Mouse (Mus musculus): ENCODE data around the gene Nmrk1.

- TF ChIP-seq GATA1 (IDR thresholded peaks at IDR 0.05; ENCODE audit: borderline replicate concordance, low read length) (no peak), FLI1 (IDR thresholded peaks at IDR 0.05; ENCODE audit: low read length) (no peak)
Observed at GRCm38 (mm10) chr19:18630221-18631119, 1.3 kb upstream of the Nmrk1 start.
